Mouse (Mus musculus) cerebellum, adult 9-11 months (tissue): ENCODE results near the gene Gm8005.
"Not testable (repeated sequence)": the region's sequence is repeated elsewhere in the genome, so short reads cannot be mapped to it uniquely, and the experiment has no call there.

Experiments
- DNase-seq: peaks from one replicate; pipeline ENCODE4 v3.0.0; 2022

Gm8005 gene

DNA sequence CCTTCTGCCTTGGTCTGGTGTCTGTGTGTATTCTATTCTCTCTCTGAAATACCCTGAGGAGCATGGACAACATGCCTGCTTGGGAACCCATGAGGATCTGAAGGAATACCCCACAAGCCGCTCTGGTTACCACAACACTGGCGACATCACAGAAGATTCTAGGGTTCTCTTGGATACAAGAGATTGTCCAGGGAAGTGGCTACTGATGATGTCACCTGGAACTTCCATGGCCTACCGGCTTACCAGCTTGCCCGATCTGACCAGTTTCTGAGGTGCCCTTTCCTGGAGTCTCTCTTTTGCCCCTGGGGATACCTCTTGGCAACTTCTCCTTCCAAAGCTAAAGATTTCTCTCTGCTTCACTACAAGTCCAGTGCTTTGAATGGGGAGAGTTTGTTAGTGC is at the start of gene Gm8005:
Gene Gm8005 (minus strand): TSS at position 101 of the 400 bp plus-strand sequence.
- not testable (repeated sequence) for DNase-seq

DNA sequence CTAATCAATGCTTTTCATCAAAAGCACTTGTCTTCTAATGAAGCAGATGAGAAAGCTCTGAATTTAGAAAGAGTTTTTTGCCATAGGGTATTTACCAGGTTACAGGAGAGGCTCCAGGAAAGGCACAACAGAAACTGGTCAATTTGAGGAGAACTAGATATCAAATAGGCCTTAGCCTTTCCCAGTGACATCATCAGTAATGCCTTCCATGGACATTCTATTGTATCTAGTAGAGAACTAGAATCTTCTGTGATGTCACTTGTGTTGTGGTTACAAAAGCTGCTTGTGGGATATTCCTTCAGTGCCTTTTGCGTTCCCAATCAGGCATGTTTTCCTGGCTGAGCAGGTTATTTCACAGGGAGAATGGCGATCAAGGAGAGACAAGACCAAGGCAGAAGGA is 24.1 kb upstream of the Gm8005 start, which contains the start of gene Gm8011:
Gene Gm8011 (plus strand): TSS at position 301 of the 400 bp plus-strand sequence.
- not testable (repeated sequence) for DNase-seq
